Mouse (Mus musculus) olfactory bulb, adult 2 months (tissue): ENCODE results near the gene Tmem43. TPM values are rescaled to one million over a fixed set of nuclear protein-coding genes. Genes with fewer than 3 reads are reported as not detected.

Experiments
- H3K27ac ChIP-seq: fragments of 200-500 bp; 2 replicates; pipeline ENCODE4 v1.5.1; 2012; ENCODE audit warnings: low read depth, low read length; ENCODE audit not compliant: insufficient read depth
- H3K4me1 ChIP-seq: fragments of 200-500 bp; 2 replicates; pipeline ENCODE4 v1.6.1; 2012; ENCODE audit warnings: low read length; ENCODE audit not compliant: control insufficient read depth, insufficient read depth
- H3K4me3 ChIP-seq: fragments of 200-500 bp; 2 replicates; pipeline ENCODE4 v1.5.1; 2012; ENCODE audit warnings: mild to moderate bottlenecking, low read depth, low read length, moderate library complexity; ENCODE audit not compliant: insufficient read depth
- CTCF ChIP-seq: fragments of 200-500 bp; IDR thresholded peaks from 2 replicates; pipeline ENCODE4 v1.5.1; 2012; ENCODE audit warnings: low read depth, mild to moderate bottlenecking, low read length, moderate library complexity; ENCODE audit not compliant: insufficient read depth
- POLR2A ChIP-seq: fragments of 200-500 bp; IDR thresholded peaks from 2 replicates; pipeline ENCODE4 v1.6.1; 2012; ENCODE audit warnings: mild to moderate bottlenecking, low read depth, low read length, moderate library complexity; ENCODE audit not compliant: insufficient read depth
- WGBS: fragments of 180-500 bp; shearing (Covaris S2); methylation state at CpG from one replicate; pipeline ENCODE4 v1.1.7; 2018; 5-methylcytosine and 5-hydroxymethylcytosine counted together
- polyA plus RNA-seq: library from polyadenylated mRNA; stranded (reverse); fragments of >200 nt; gene quantifications from 2 replicates; pipeline ENCODE4 v1.2.4, GENCODE M21; 2012; ENCODE audit warnings: low replicate concordance; ENCODE audit not compliant: missing spikeins, insufficient read depth, insufficient read length

Tmem43 gene
- polyA plus RNA-seq, 1 experiment: not detected

- Histone ChIP-seq H3K4me1 (peaks cover 3% of the 10 kb centered on the region; the same call in 1 of the 2 replicates), H3K4me3 (no peak overlapping the region), H3K27ac (no peak overlapping the region)
- TF ChIP-seq CTCF (no peak), POLR2A (no peak)
- WGBS: 74% methylated on average over 3 of the region's 3 CpGs
Observed at GRCm38 (mm10) chr6:91508041-91508440, 34.5 kb downstream of the Tmem43 start.

- Histone ChIP-seq H3K4me1 (peaks cover 3% of the 10 kb centered on the region; the same call in 1 of the 2 replicates), H3K4me3 (no peak overlapping the region), H3K27ac (no peak overlapping the region)
- WGBS: 43% methylated on average over 7 of the region's 7 CpGs
- peak; percentile 62 for TF ChIP-seq CTCF
- no peak for TF ChIP-seq POLR2A
Observed at GRCm38 (mm10) chr6:91509326-91509725, 35.8 kb downstream of the Tmem43 start.

GRCm38 (mm10) chr6:91510211-91510610 lies 36.7 kb downstream of the Tmem43 start:
- H3K4me3 ChIP-seq: no peak overlapping the region
- TF ChIP-seq CTCF: no peak
- TF ChIP-seq POLR2A: no peak
- 83% methylated on average over 10 of the region's 10 CpGs for WGBS
- H3K4me1 ChIP-seq: peaks cover 3% of the 10 kb centered on the region
- H3K27ac ChIP-seq: no peak overlapping the region

- TF ChIP-seq POLR2A (no peak), CTCF (no peak)
- Histone ChIP-seq H3K4me1 (peaks cover 3% of the 10 kb centered on the region; the same call in 1 of the 2 replicates), H3K4me3 (no peak overlapping the region), H3K27ac (no peak overlapping the region)
Observed at GRCm38 (mm10) chr6:91514135-91514534, 40.6 kb downstream of the Tmem43 start.

GRCm38 (mm10) chr6:91514737-91515362 lies 41.3 kb downstream of the Tmem43 start:
- 0 out of 2 replicates have a peak overlapping the region, but pooled peaks have one; percentile 10 for H3K27ac ChIP-seq
- 32% methylated on average over 10 of the region's 10 CpGs for WGBS
- no peak for TF ChIP-seq CTCF
- TF ChIP-seq POLR2A: no peak

GRCm38 (mm10) chr6:91515545-91516449 lies 42.3 kb downstream of the Tmem43 start, which contains the start of the genes Xpc and Lsm3:
Gene Xpc (minus strand): TSS chr6:91515888.
Gene Lsm3 (plus strand): TSS chr6:91515928.
- H3K4me3 ChIP-seq: peak within 1 kb of the TSS; percentile 72
- TF ChIP-seq POLR2A (peak; percentile 56; the same call in 1 of the 2 replicates), CTCF (no peak)
- peaks cover 3% of the 10 kb centered on the region; the same call in 1 of the 2 replicates for H3K4me1 ChIP-seq
- H3K27ac ChIP-seq: peak within 1 kb of the TSS; percentile 10; the same call in 1 of the 2 replicates
- WGBS: under 1% methylated on average over 80 of the region's 80 CpGs

More at GRCm38 (mm10) chr6:91514737-91515362, 41.3 kb downstream of the Tmem43 start:
- H3K4me1 ChIP-seq: peaks cover 3% of the 10 kb centered on the region; the same call in 1 of the 2 replicates
- H3K4me3 ChIP-seq: peak overlapping the region; percentile 72

- Histone ChIP-seq H3K27ac (no peak overlapping the region), H3K4me1 (peaks cover 3% of the 10 kb centered on the region; the same call in 1 of the 2 replicates), H3K4me3 (no peak overlapping the region)
- 72% methylated on average over 7 of the region's 7 CpGs for WGBS
- TF ChIP-seq CTCF: no peak
- TF ChIP-seq POLR2A: no peak
Observed at GRCm38 (mm10) chr6:91518454-91519020, 45.0 kb downstream of the Tmem43 start.

GRCm38 (mm10) chr6:91522816-91523215 lies 49.3 kb downstream of the Tmem43 start:
- Histone ChIP-seq H3K4me1 (no peaks in the 10 kb centered on the region), H3K27ac (no peak overlapping the region), H3K4me3 (no peak overlapping the region)
- 97% methylated on average over 5 of the region's 5 CpGs for whole genome bisulfite sequencing
- no peak for TF ChIP-seq POLR2A
- TF ChIP-seq CTCF: no peak
